Mouse (Mus musculus): Measurements from ENCODE around the gene Itk.

Gene Itk

GRCm38 (mm10) chr11:46276778-46277177, 112.5 kb downstream of the Itk start:
- peak; percentile 94 for DNase-seq (ENCODE audit: low read depth, low spot score)

GRCm38 (mm10) chr11:46276168-46276567, 113.1 kb downstream of the Itk start:
- no peak for DNase-seq (ENCODE audit: low read depth, low spot score)

DNA sequence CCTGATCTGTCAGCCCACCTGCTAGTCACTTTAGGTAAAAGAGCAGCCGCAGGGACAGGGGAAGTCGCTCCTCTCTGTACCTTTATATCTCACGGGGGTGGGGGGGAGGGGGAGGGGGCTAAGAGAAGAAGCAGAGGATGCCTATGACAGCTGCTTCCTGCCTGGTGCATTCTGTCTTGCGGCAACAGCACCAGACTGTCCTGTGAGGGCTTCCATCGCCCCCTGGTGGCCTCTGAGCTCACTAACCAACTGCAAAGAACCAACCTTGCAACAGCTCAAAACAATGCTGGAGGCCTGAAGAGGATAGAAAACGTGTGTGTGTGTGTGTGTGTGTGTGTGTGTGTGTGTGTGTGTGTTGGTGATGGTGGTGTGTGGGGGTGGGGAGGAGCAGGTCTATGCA, 114.0 kb downstream of the Itk start:
- DNase-seq (ENCODE audit: low read depth, low spot score), result peak; percentile 89

Data from ZHBTc4 (cell line).